Mouse (Mus musculus) cerebellum, postnatal 25 days (tissue): ENCODE measurements around the gene Ankrd17.

Source experiments
- DNase-seq, 2 experiments: peaks; one replicate each; pipeline ENCODE4 v3.0.0; 2021; ENCODE audit warnings: mixed read lengths in 2 of 2

Gene Ankrd17

DNA sequence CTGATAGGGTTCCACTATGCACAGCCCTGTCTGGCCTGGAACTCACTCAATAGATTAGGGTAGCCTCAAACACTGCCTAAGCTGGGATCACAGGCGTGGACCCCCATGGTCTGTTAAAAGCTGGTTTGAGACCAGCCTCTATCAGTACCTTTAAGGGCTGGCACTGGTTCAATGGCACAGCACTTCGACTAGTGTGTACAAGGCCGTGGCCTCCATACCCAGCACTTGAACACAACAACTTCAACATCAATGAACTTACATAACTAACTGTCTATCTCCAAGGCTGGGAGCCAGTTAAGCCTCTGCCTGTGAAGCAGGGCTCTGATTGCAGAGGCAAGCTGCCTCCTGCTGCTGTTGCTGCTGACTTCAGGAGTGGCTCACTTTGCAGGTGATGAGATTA is 148.6 kb downstream of the Ankrd17 start:
- DNase-seq: no peak

DNA sequence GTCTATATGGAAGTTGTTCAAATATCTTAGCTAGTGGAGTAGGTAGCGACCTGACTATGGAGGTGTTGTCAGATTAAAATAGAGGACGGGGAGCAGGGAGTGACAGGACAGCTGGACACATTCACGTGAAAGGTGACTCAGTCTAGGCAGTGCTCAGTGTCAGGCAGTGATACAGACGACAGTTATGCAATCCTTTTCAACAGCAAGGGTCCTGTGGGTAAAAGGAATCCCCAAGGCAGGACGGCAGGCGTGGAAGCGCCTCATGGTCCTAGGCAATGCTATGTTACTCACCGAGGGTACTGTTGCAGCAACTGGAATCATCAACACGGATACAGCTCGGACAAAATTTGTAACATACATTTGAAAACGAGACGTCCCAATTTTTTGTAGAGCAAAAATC is 149.2 kb downstream of the Ankrd17 start:
- DNase-seq: no peak

DNA sequence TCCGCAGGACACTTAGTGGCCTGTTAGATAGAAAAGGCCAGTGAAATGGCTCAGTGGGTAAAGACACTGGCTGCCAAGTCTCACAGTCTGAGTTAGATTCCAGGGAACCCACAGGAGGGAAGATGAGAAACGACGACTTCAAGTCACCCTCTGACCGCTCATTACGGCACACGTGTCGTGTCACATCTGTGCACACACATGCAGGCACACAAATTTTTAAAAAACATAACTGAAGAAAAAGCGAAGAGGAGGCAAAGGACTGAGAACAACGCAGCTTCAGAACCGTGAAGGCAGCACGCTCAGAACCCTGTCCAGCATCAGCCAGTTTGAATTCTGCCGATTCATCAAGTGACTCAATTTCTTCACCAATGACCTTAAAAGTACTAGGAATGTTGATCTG is 153.0 kb downstream of the Ankrd17 start:
- DNase-seq: no peak

DNA sequence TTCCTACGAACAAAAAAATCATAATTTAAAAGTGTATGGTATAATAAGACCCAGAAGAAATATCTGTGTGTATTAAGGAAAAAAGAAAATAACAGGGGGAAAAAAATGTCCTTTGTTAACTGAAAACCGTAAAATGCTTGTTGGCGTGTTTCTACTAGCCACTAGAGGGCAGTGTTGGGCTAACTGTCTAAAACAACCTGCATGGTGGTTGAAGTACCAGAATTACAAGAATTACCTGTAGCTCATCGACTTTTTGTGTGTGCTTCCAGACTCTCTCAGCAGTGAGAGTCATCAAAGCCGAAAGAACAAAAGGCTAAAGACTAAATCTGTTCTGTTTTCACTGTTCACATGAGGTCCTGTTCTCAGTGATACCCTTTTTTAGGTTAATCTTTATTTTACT is 163.2 kb downstream of the Ankrd17 start:
- DNase-seq: peak; percentile 29 to 67

DNA sequence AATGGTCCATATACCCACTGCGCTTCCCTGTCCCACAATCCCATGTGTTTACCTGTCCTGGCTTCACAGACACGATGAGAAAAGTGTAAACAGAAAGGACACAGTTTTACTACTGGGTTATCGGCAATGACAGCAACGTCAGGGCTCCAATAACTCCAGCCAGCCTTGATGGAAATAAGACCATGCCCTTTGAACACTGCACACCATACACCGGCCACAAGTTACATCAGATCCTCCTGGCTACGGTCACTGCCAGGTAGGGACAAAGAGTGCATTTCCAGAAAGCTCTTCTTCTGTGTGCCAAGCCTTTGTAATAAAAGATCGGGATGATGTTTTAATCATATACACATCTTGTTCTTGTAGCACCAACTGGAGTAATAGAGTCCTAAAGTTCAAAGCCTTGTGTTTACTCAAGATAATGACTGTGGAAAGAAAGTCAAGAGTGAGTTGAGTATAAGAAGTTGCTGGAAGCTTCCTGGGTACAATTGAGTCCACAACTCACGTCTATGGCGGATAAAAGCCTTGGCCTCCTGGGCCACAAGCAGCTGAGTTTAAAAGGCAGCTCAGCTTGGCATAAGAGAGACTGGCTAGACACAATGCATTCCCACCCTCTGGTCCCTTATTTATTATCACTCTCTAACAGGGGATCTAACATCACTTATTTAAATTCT is 163.8 kb downstream of the Ankrd17 start:
- no peak for DNase-seq

DNA sequence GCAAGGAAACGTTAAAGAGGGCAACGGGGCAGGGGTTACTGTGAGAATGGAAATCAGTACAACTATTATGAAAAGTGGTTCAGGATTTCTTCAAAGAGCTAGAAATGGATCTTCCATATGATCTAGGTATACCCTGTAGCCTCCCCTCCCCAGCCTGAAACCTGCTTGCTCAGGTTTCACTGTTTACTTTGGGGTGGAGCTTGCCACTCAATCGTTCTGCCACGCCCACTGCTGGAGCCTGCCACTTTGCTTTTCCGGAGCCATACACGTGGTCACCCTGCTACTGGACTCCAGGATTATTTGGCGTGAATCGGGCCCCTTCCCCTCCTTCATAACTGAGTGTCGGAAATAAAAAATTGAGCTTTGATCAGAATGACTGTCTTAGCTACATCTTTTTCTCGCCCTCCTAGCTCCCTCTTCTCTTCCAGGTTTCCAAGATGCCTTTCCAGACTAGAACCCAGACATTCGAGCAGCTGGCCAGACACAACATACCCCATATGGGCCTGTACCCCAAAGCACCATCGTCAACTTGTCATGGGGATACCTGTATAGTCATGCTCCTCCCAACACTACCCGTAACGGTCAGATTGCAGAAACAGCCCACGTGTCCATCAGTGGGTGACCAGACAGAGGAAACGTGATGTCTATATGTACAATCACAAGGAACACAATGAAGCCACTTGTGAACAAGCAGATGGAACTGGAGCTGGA is 166.3 kb downstream of the Ankrd17 start:
- DNase-seq: no peak

DNA sequence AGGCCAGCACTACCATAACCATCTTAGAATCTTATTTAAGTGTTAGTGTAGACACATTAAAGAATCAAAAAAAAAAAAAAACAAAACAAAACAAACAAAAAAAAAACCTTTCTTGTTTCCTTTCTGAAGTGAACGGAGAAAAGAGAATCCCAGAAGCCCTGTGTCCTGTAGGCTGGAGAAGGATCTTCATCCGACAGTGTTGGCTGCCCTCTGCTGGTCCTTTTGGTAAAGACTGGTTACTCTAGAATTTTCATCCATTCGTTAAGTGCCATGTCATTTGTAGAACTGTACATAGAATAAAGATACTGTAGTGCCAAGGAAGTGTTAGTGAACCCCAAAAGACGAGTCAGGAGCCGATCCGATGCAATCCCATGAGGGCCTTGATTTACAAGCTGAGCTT is 171.5 kb downstream of the Ankrd17 start:
- DNase-seq: peak; percentile 51 to 73

DNA sequence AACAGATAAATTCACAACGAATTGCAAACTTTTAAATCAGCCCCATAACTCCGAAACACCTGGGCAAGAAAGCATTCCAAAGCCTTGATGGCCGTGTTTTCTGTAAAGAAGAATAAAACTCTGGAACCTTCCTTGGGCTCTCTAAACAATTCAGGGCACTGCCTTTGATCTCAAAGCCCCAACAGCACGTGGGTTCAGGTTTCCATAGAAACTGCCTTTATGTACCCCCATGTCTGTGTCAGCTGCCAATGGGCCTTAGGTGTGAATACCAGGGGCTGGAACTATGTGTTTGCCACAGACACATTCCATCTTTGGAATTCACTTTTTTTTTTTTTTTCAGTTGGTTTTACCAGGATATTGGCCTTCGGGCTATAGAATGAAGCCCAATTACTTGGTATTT is 183.6 kb downstream of the Ankrd17 start:
- DNase-seq: no peak

DNA sequence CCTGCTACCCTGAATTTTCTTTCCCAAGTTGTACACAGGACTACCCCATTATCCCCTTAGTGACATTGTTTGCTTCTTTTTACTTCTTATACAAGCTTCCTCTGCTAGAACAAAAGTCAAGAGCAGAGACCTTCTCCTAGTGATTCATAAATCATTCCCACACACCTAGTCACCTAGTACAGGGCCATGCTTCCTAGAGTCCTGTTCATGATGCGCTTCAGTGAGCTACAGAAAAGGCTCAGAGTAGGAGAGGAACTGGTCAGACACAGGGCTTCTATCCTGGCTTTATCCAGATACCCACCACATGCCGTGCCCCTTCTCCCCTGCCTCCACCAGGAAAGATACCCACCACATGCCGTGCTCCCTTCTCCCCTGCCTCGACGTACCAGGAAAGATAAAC is 187.3 kb downstream of the Ankrd17 start:
- no peak for DNase-seq

DNA sequence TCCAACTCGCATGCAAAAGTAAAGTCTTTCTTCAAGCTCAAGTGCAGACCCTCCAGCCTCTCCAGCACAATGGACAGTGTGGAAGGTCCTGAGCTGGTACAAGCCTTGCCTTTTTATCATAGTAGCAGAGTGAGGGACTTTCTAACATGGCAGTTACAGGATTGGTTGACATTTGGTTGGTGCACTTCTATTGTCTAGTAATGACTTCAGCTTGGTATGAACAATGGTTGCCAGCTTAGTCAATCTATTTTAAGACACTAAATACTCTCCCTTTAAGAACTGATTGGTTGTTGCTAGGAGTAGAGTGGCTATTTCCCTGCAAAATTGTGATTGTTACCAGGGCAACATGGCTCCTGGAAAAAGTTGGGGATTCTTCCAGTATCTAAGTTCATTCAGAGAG is 188.3 kb downstream of the Ankrd17 start:
- DNase-seq: no peak
